Mouse (Mus musculus) cerebellum, adult 9-11 months (tissue): Measurements from ENCODE around the gene Rgs8.

Experiments
- DNase-seq: peaks from one replicate; pipeline ENCODE4 v3.0.0; 2022

Gene Rgs8

GRCm38 (mm10) chr1:153708626-153709025 is 55.8 kb downstream of the Rgs8 start:
- no peak for DNase-seq

DNA sequence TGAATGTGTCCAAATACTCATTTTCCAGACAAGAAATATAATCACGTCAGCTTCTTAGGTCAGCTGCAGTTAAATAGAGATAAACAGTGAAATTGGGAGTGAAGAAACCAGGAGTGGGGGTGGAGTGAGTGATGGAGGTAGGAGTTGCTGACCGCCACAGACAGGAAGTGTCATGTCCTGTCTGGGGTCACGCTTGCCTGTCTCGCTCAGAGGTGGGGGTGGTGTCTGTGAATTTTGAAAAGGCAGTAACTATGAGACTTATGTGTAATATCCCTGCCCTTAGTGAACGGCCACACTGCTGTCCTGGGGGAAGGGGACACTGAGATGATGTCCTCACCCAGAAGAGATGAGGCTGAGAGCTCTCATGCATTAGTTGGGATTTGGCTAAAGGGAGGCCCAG is 56.6 kb downstream of the Rgs8 start:
- no peak for DNase-seq

DNA sequence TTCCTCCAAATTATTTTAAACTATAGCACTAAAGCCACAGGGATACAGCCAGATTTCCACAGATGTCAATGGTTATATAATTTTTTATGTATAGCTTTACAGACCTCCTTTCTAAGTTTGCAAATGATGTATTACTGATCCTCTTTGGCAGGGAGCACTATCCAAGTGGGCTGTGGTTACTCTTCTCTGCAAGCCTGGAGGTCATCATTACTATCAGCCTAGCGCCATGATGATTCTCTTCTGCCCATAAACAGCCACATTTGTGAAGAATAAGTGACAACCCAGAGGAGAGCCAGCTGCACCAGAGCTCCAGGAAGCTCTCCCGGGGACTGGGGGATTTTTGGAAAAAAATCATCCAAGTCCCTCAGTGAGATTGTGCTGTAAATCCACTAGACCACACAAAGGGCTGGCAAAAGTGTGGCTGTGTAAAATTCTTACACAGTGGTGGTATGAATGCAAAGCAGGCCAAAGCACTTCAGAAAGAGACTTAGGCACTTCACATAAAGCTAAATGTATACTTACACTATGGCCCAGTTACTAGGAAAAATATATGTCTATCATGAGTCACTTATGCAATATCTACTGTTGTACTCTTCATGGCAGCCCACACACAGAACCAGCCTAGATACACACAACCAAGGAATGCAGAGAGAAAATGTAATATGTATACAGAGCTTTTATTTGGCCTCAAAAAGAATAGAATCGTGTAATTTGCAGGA is 58.9 kb downstream of the Rgs8 start:
- DNase-seq, result no peak

DNA sequence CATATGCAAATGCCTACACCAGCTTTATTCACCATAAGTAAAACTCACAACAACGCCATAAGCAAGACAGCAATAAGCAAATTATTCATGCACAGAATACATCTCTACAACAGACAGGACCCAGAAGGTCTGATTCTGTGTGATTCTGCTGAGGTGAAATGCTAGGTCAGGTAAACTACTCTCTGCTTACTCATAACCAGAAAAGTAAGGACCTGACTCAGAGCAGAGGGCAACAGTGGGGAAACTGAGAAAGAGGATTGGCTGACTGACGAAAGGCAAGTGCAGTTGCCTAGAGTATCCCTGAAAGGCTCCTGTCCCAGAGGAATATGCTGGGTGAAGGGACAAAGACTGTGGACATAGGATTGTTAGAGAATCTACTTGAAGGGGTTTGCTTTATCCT is 59.8 kb downstream of the Rgs8 start:
- no peak for DNase-seq

DNA sequence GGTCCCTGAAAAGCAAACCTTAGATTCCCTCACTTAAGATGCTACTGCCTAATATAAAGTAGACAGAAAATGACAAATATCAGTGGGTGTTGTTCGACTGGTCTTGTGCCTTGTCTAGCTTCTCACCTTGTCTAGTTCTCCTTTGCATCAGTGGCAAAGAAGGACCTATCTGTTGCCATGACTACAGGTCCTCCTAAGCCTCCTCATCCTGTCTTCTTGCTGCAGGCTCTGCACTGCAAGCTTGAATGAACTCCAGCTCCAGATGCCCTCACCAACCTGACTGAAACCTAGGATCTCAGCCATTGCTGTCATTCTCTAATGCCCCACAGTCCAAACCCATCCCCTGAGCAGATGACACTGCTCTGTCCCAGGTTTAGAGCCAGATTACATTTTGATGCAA is 65.2 kb downstream of the Rgs8 start:
- DNase-seq, result no peak

DNA sequence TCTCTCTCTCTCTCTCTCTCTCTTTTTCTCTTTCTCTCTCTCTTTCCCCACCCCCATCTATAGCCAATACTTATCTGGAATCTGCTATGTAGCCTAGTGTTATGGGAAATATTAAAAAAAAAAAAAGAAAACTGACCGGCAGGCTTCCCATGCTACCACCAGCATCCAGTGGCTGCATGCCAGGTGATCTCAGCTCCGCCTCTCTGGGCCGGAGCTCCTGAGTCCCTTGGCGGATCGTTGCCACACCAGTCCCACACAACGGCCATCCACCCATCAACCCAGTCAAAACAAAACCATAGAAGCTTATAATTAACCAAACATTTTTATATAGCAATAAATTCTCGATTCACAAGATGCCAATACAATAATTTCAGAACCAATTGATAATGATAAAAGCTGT is 68.1 kb downstream of the Rgs8 start:
- no peak for DNase-seq

DNA sequence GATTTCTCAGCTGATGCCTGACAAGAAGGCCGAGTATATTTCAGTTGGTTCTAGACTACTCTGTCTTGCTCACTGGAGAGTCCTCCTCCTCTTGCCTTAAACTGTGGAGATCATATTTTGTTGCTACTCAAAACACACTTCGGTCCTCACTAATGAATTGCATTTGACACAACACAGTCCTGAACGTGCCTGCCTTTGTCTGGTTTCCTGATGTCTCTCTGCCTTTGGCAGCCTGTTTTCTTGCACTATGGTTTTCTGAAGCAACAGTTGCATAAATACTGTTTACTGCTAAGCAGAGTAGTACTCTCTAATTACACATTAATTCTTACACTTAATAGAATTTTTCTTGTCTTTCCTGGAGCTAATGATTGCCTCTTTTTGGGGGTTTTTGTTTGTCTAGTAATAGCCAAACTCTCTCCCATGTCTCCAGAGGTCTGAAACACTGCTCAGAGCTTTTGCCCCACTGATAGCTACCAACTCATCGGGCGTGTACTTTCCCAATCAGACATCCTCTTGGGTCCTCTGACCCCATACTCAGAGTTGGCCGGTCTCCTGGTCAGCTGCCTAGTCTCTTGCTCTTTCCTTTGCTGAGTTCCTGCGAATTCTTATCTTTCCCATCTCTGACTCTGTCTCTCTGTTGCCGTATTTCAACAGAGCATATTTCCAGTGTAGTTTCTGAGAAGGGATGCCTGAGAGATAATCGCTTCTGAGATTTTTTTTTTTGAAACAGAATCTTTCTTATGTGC is 68.9 kb downstream of the Rgs8 start:
- DNase-seq, result no peak

DNA sequence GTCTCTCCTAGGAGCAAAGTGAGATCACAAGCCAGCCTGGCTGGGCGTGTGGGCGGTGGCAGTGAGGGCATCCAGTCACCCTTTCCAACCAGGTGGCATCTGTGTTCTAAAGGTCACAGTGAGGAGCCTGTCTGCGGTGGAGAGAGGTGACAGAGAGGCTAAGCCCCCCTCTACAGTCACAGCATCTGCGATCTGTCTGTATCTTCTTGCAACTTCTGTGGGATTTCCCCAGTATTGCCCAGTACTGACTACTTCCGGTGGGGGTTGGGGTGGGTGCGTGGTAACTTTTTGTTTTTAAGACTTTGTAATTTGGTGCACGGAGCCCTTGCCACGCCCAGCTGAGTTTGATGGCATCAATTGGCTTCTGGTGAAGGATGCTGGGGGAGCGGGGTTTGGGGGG is 70.6 kb downstream of the Rgs8 start:
- no peak for DNase-seq

- DNase-seq, result no peak
These were observed 73.8 kb downstream of the Rgs8 start for GRCm38 (mm10) chr1:153726636-153727035.

- DNase-seq, result no peak
These were observed 77.0 kb downstream of the Rgs8 start for GRCm38 (mm10) chr1:153729806-153730205.

- DNase-seq, result no peak
These were observed 77.8 kb downstream of the Rgs8 start for GRCm38 (mm10) chr1:153730671-153731070.

GRCm38 (mm10) chr1:153733181-153733580 is 80.4 kb downstream of the Rgs8 start:
- no peak for DNase-seq

GRCm38 (mm10) chr1:153734866-153735265 is 82.0 kb downstream of the Rgs8 start:
- no peak for DNase-seq

GRCm38 (mm10) chr1:153736096-153736495 is 83.3 kb downstream of the Rgs8 start:
- DNase-seq, result no peak

DNA sequence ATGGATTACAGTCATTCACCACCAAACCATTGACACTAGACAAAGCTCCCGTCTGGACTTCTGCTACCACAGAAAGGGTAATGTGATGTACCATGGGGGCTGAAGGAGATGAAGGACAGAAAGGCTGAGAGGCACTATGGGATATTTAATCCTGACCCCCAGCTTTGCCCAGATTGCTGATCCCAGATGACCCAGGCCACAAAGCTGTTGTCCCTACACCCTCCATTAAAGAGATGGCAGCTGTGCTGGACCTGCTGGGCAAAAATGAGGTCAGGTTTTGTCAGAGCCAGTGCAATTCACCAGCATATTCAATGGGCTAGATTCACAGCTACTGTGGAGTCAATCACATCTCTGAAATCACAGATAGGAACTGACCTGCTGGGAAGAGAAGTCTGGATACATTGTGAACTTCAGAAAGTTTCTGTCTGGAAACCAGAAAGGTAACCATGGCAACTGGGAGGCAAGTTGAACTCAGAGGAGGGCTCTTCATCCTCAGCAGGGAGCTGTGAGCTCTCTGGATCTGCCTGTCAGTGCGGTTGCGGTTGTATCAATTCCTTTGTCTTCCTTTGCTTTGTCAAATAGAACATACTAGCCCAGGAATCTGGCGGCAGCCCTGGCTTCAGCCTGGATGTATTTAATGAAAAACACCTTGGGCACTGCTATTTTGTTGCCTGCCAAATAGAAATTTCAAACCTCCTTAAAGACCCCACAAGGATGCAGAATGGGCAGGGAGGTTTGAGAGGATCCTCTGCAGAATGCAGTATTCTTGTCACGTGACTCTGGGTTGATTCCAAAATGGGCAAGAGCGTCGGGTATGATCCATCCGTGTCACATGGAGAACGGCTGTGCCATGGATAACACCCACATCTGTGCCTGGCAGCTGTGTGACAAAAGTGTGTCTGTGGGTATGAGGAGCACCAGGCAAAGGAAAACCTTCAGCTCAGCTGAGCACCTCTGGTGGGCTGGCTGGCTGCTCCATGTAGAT is 84.6 kb downstream of the Rgs8 start:
- DNase-seq, result no peak

- DNase-seq, result no peak
These were observed 86.7 kb downstream of the Rgs8 start for GRCm38 (mm10) chr1:153739437-153740015.

DNA sequence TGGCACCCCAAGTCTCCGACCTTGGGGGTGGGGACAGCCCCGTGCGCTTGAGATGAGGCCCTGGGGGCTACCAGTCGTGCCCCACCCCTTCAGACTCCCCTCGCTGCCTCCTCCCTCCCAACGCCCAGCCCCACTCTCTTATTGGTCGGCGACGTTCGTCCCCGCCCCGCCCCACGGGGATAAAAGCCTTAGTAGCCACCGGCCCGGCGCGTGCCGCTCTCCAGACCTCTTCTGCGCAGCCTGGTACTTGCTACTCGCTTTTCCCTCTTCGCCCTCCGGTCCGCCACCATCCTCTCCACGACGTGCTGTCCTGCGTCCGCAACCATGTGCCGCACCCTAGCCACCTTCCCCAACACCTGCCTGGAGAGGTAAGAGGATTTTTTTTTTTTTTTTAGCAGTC is 87.3 kb downstream of the Rgs8 start, which contains the start of gene Rgs16:
Rgs16 (plus strand) TSS at position 205 of the 400 bp plus-strand sequence.
- peak; percentile 88 for DNase-seq

- DNase-seq, result no peak
These were observed 88.1 kb downstream of the Rgs8 start for GRCm38 (mm10) chr1:153740775-153741400.

DNA sequence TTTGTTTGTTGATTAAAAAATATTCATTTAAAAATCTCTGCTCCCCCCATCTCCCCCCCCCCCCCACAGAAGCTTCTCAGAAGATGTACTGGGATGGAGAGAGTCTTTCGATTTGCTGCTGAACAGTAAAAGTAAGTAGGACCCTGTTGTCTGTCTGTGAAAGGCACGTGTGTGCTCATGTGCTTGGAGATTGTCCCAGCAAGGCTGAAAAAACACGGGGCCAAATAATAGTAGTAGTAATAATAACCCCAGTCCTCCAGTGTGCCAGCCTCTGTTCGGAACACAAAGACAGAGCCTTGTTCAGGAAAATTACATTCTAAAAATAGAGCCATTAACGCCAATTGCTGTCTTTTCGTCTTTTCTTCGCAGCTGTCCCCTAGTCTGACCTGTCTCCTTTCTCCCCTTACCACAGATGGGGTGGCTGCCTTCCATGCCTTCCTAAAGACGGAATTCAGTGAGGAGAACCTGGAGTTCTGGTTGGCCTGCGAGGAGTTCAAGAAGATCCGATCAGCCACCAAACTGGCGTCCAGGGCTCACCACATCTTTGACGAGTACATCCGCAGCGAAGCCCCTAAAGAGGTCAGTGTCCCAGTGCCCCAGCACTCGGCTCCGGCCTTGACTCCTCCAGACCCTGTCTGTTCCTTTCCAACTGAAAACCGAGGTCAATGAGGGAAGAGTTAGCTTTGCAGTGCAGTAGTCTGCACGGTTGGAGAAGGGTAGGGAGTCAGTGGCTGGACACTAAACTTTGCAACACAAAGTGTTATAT is 88.9 kb downstream of the Rgs8 start:
- no peak for DNase-seq

DNA sequence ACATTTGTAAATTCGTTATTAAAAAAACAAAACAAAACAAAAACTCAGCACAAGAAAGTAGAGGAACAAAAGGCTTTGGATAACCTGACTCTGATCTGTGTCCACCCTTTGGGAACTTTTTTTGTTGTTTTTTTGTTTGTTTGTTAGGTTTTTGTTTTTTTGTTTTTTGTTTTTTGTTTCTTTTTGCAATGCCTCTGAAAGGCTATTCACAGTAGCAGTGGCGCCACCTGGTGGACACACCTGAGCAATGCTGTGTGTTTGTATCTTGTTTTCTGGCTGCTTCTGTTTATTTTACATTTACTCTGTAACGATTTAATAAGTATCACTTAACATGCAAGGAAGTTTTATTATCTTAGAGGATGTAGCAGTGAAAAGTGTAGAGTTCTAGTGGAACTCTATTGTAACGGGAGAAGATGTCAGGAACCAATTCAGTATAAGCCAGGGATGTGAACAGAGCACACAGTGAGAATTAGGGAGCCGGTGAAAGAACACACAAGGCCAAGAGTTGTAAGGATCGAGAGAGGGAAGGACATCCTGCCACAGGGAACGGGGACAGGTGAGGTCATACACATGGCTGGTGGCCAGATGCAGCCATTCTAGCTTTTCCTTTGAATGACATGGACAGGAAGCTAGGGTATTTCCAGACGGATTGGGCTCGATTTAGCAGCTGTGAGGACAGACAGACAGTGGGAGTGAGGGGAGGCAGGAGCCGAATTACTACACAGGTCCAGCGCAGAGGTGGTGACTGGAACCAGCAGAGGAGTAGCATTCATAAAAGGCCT is 89.7 kb downstream of the Rgs8 start:
- DNase-seq, result peak; percentile 75
